ENCODE assay signal across 8 mouse cellular contexts in genomic region chr17:29053841-29054240, GRCm38 (mm10). TPM values are rescaled to one million over a fixed set of nuclear protein-coding genes. Genes with fewer than 3 reads are reported as not detected.
DNase-seq lines count a peak whose midpoint lies in the region; ATAC-seq and TF ChIP-seq lines count a peak whose summit lies in the region.

No protein-coding gene starts in this region.

- no peaks in the 10 kb centered on the region for H3K36me3 ChIP-seq in neural tube, embryonic 13.5 days
- H3K36me3 ChIP-seq in heart, embryonic 13.5 days, result no peaks in the 10 kb centered on the region
- H3K36me3 ChIP-seq in limb, embryonic 13.5 days, result no peaks in the 10 kb centered on the region
- H3K36me3 ChIP-seq in stomach, postnatal 0 days (ENCODE audit: control insufficient read depth, insufficient read depth, low read length), result no peaks in the 10 kb centered on the region

- H3K27me3 ChIP-seq in neural tube, embryonic 13.5 days, result no peaks in the 10 kb centered on the region
- no peaks in the 10 kb centered on the region for H3K27me3 ChIP-seq in heart, embryonic 13.5 days (replicated peaks)
- no peaks in the 10 kb centered on the region for H3K27me3 ChIP-seq in limb, embryonic 13.5 days
- H3K27me3 ChIP-seq in stomach, postnatal 0 days (ENCODE audit: control insufficient read depth, insufficient read depth, low read length), result no peaks in the 10 kb centered on the region

- no peak overlapping the region for H3K27ac ChIP-seq in neural tube, embryonic 13.5 days (replicated peaks)
- H3K27ac ChIP-seq in heart, embryonic 13.5 days (replicated peaks), result peak overlapping the region; percentile 71
- H3K27ac ChIP-seq in limb, embryonic 13.5 days, result peak overlapping the region; percentile 63; the same call in 1 of the 2 replicates
- peak overlapping the region; percentile 30; the same call in 1 of the 2 replicates for H3K27ac ChIP-seq in stomach, postnatal 0 days (replicated peaks)

- 65% methylated on average over 7 of the region's 7 CpGs for WGBS in neural tube, embryonic 13.5 days
- WGBS in heart, embryonic 13.5 days, result 49% methylated on average over 7 of the region's 7 CpGs
- WGBS in limb, embryonic 13.5 days, result 42% methylated on average over 7 of the region's 7 CpGs
- WGBS in stomach, postnatal 0 days, result 30% methylated on average over 7 of the region's 7 CpGs

- H3K4me1 ChIP-seq in neural tube, embryonic 13.5 days (replicated peaks), result peaks cover 43% of the 10 kb centered on the region
- peaks cover 65% of the 10 kb centered on the region for H3K4me1 ChIP-seq in heart, embryonic 13.5 days
- peaks cover 59% of the 10 kb centered on the region for H3K4me1 ChIP-seq in limb, embryonic 13.5 days
- H3K4me1 ChIP-seq in stomach, postnatal 0 days (replicated peaks; ENCODE audit: control insufficient read depth, insufficient read depth), result peaks cover 7% of the 10 kb centered on the region; the same call in 1 of the 2 replicates

- no peak for TF ChIP-seq EP300 in stomach, postnatal 0 days (optimal IDR thresholded peaks at IDR 0.05)

- no peak overlapping the region for H3K4me3 ChIP-seq in neural tube, embryonic 13.5 days
- H3K4me3 ChIP-seq in heart, embryonic 13.5 days, result no peak overlapping the region
- H3K4me3 ChIP-seq in limb, embryonic 13.5 days, result no peak overlapping the region
- no peak overlapping the region for H3K4me3 ChIP-seq in stomach, postnatal 0 days (ENCODE audit: low read depth, low read length)

- TF ChIP-seq CTCF in stomach, postnatal 0 days (IDR thresholded peaks at IDR 0.05; ENCODE audit: low read depth), result no peak

- H3K9ac ChIP-seq in neural tube, embryonic 13.5 days, result 0 out of 2 replicates have a peak overlapping the region, but pooled peaks have one; percentile 38
- no peak overlapping the region for H3K9ac ChIP-seq in heart, embryonic 13.5 days
- H3K9ac ChIP-seq in limb, embryonic 13.5 days, result no peak overlapping the region
- 0 out of 2 replicates have a peak overlapping the region, but pooled peaks have one; percentile 31 for H3K9ac ChIP-seq in stomach, postnatal 0 days (ENCODE audit: low read length)

- no peaks in the 10 kb centered on the region for H3K9me3 ChIP-seq in neural tube, embryonic 13.5 days
- H3K9me3 ChIP-seq in heart, embryonic 13.5 days, result no peaks in the 10 kb centered on the region
- H3K9me3 ChIP-seq in limb, embryonic 13.5 days, result no peaks in the 10 kb centered on the region
- H3K9me3 ChIP-seq in stomach, postnatal 0 days (ENCODE audit: control insufficient read depth, low read length), result no peaks in the 10 kb centered on the region

- DNase-seq in neural tube, embryonic 10.5 days (ENCODE audit: extremely low spot score, low spot score), result no peak
- no peak for DNase-seq in stomach, postnatal 0 days (ENCODE audit: low spot score)
- no peak for DNase-seq in spleen, postnatal 4 days (ENCODE audit: low spot score in 2 of 2)
- no peak for DNase-seq in left cerebral cortex, adult 11 months (ENCODE audit: low spot score)
- no peak for DNase-seq in layer of hippocampus, postnatal 36 days

- H3K4me2 ChIP-seq in neural tube, embryonic 13.5 days, result no peak overlapping the region
- no peak overlapping the region for H3K4me2 ChIP-seq in heart, embryonic 13.5 days
- H3K4me2 ChIP-seq in limb, embryonic 13.5 days (replicated peaks), result 0 out of 2 replicates have a peak overlapping the region, but pooled peaks have one; percentile 16
- H3K4me2 ChIP-seq in stomach, postnatal 0 days (replicated peaks; ENCODE audit: low read depth), result no peak overlapping the region

- ATAC-seq in neural tube, embryonic 13.5 days (ENCODE audit: low read depth), result no peak
- no peak for ATAC-seq in heart, embryonic 13.5 days (ENCODE audit: extremely low read depth, insufficient number of reproducible peaks, low FRiP score, low TSS enrichment)
- ATAC-seq in limb, embryonic 13.5 days (ENCODE audit: low FRiP score, low read depth), result no peak
- ATAC-seq in stomach, postnatal 0 days (ENCODE audit: low FRiP score, low TSS enrichment), result no peak

RNA-seq across cellular contexts. Expression of gene Srsf3, which starts 21.4 kb away (rescaled TPM):
- 513 and 586 TPM in 2 replicates for polyA plus RNA-seq in neural tube, embryonic 13.5 days (2015; fragmentation: Nextera tagmentation; extraction: Ambion mirVana)
- polyA plus RNA-seq in heart, embryonic 13.5 days (2015; fragmentation: Nextera tagmentation; extraction: Ambion mirVana), result 321 and 347 TPM in 2 replicates
- 694 and 714 TPM in 2 replicates for polyA plus RNA-seq in limb, embryonic 13.5 days (2015; fragmentation: Nextera tagmentation; extraction: Ambion mirVana)
- 279 and 305 TPM in 2 replicates for polyA plus RNA-seq in stomach, postnatal 0 days (2015; fragmentation: Nextera tagmentation; extraction: Ambion mirVana)
- 100 to 1,000 TPM; 141 to 147 TPM for total RNA-seq in layer of hippocampus, postnatal 36 days (2021)

RNA-seq across cellular contexts. Expression of gene Cdkn1a, which starts 36.9 kb away (rescaled TPM):
- polyA plus RNA-seq in neural tube, embryonic 13.5 days (2015; fragmentation: Nextera tagmentation; extraction: Ambion mirVana), result 47.2 and 51.0 TPM in 2 replicates
- 38.5 and 52.3 TPM in 2 replicates for polyA plus RNA-seq in heart, embryonic 13.5 days (2015; fragmentation: Nextera tagmentation; extraction: Ambion mirVana)
- polyA plus RNA-seq in limb, embryonic 13.5 days (2015; fragmentation: Nextera tagmentation; extraction: Ambion mirVana), result 91.0 and 92.1 TPM in 2 replicates
- 484 and 502 TPM in 2 replicates for polyA plus RNA-seq in stomach, postnatal 0 days (2015; fragmentation: Nextera tagmentation; extraction: Ambion mirVana)
- 10 to 100 TPM; 12.9 to 16.7 TPM for total RNA-seq in layer of hippocampus, postnatal 36 days (2021)

RNA-seq across cellular contexts. Expression of gene Stk38, which starts 46.0 kb away (rescaled TPM):
- 113 and 116 TPM in 2 replicates for polyA plus RNA-seq in neural tube, embryonic 13.5 days (2015; fragmentation: Nextera tagmentation; extraction: Ambion mirVana)
- 68.7 and 71.0 TPM in 2 replicates for polyA plus RNA-seq in heart, embryonic 13.5 days (2015; fragmentation: Nextera tagmentation; extraction: Ambion mirVana)
- polyA plus RNA-seq in limb, embryonic 13.5 days (2015; fragmentation: Nextera tagmentation; extraction: Ambion mirVana), result 119 and 120 TPM in 2 replicates
- 64.8 and 68.7 TPM in 2 replicates for polyA plus RNA-seq in stomach, postnatal 0 days (2015; fragmentation: Nextera tagmentation; extraction: Ambion mirVana)
- total RNA-seq in layer of hippocampus, postnatal 36 days (2021), result 10 to 100 TPM; 51.7 to 55.6 TPM

Comparison
In these comparisons a context has a peak if more than half of its experiments do, and no peak if none do; other contexts are left out.
1. H3K9ac ChIP-seq: peak in neural tube, embryonic 13.5 days (single experiment) and stomach, postnatal 0 days (single experiment); none in heart, embryonic 13.5 days (single experiment) and limb, embryonic 13.5 days (single experiment).